Mouse (Mus musculus): Measurements from ENCODE around the gene Ywhah. TPM values are rescaled to one million over a fixed set of nuclear protein-coding genes. Genes with fewer than 3 reads are reported as not detected.
A peak's percentile ranks its signal among the peaks of the same experiment; 100 is the strongest.
"Not testable (repeated sequence)": the region's sequence is repeated elsewhere in the genome, so short reads cannot be mapped to it uniquely, and the experiment has no call there.

The Ywhah gene
- polyA plus RNA-seq, 1 experiment from 2014 or later = 397 TPM

GRCm38 (mm10) chr5:33019426-33019821 lies 808 bp downstream of the Ywhah start:
- Histone ChIP-seq H3K9me3 (replicated peaks) (no peaks in the 10 kb centered on the region), H3K4me1 (peaks cover 21% of the 10 kb centered on the region), H3K27ac (peak overlapping the region; percentile 99), H3K27me3 (ENCODE audit: low read depth, poor library complexity, severe bottlenecking) (no peaks in the 10 kb centered on the region), H3K36me3 (peaks cover 35% of the 10 kb centered on the region), H3K4me3 (peak overlapping the region; percentile 86)
- under 1% methylated on average over 12 of the region's 12 CpGs for WGBS
- DNase-seq (ENCODE audit: low spot score) = no peak

- H3K4me3 ChIP-seq = no peak overlapping the region
- H3K9me3 ChIP-seq (replicated peaks) = no peaks in the 10 kb centered on the region
- no peaks in the 10 kb centered on the region for H3K27me3 ChIP-seq (ENCODE audit: low read depth, poor library complexity, severe bottlenecking)
- peaks cover 56% of the 10 kb centered on the region for H3K36me3 ChIP-seq
- no peak for DNase-seq (ENCODE audit: low spot score)
- 93% methylated on average over 2 of the region's 2 CpGs for WGBS
- peaks cover 21% of the 10 kb centered on the region for H3K4me1 ChIP-seq
- no peak overlapping the region for H3K27ac ChIP-seq
These were observed 3.0 kb downstream of the Ywhah start for GRCm38 (mm10) chr5:33021622-33022021.

- H3K4me3 ChIP-seq = no peak overlapping the region
- H3K4me1 ChIP-seq = peaks cover 12% of the 10 kb centered on the region
- H3K36me3 ChIP-seq = peaks cover 66% of the 10 kb centered on the region
- no peak for DNase-seq (ENCODE audit: low spot score)
- no peak overlapping the region for H3K27ac ChIP-seq
- H3K9me3 ChIP-seq (replicated peaks) = no peaks in the 10 kb centered on the region
- H3K27me3 ChIP-seq (ENCODE audit: low read depth, poor library complexity, severe bottlenecking) = no peaks in the 10 kb centered on the region
- WGBS = 96% methylated on average over 4 of the region's 4 CpGs
These were observed 4.7 kb downstream of the Ywhah start for GRCm38 (mm10) chr5:33023337-33023736.

GRCm38 (mm10) chr5:33024474-33024873 lies 5.9 kb downstream of the Ywhah start:
- no peaks in the 10 kb centered on the region for H3K9me3 ChIP-seq (replicated peaks)
- H3K4me3 ChIP-seq = no peak overlapping the region
- H3K27me3 ChIP-seq (ENCODE audit: low read depth, poor library complexity, severe bottlenecking) = no peaks in the 10 kb centered on the region
- peaks cover 76% of the 10 kb centered on the region for H3K36me3 ChIP-seq
- no peak for DNase-seq (ENCODE audit: low spot score)
- peaks cover 12% of the 10 kb centered on the region for H3K4me1 ChIP-seq
- H3K27ac ChIP-seq = no peak overlapping the region
- 85% methylated on average over 5 of the region's 5 CpGs for WGBS

GRCm38 (mm10) chr5:33028656-33029055 lies 10.0 kb downstream of the Ywhah start:
- H3K27ac ChIP-seq = no peak overlapping the region
- DNase-seq (ENCODE audit: low spot score) = no peak
- no peaks in the 10 kb centered on the region for H3K9me3 ChIP-seq (replicated peaks)
- H3K4me1 ChIP-seq = 0 out of 2 replicates have a peak, but pooled peaks cover under 1% of the 10 kb centered on the region
- H3K36me3 ChIP-seq = peaks cover 49% of the 10 kb centered on the region
- WGBS = 82% methylated on average over 2 of the region's 2 CpGs
- no peaks in the 10 kb centered on the region for H3K27me3 ChIP-seq (ENCODE audit: low read depth, poor library complexity, severe bottlenecking)
- no peak overlapping the region for H3K4me3 ChIP-seq

- Histone ChIP-seq H3K9me3 (replicated peaks) (no peaks in the 10 kb centered on the region), H3K27ac (no peak overlapping the region), H3K4me1 (peaks cover 9% of the 10 kb centered on the region; the same call in 1 of the 2 replicates), H3K27me3 (ENCODE audit: low read depth, poor library complexity, severe bottlenecking) (no peaks in the 10 kb centered on the region), H3K4me3 (no peak overlapping the region), H3K36me3 (peaks cover 30% of the 10 kb centered on the region)
- WGBS = 77% methylated on average over 4 of the region's 4 CpGs
- DNase-seq (ENCODE audit: low spot score) = no peak
These were observed 12.0 kb downstream of the Ywhah start for GRCm38 (mm10) chr5:33030425-33031175.

- H3K9me3 ChIP-seq (replicated peaks) = no peaks in the 10 kb centered on the region
- H3K27me3 ChIP-seq (ENCODE audit: low read depth, poor library complexity, severe bottlenecking) = no peaks in the 10 kb centered on the region
- peaks cover 17% of the 10 kb centered on the region for H3K36me3 ChIP-seq
- H3K4me1 ChIP-seq = peaks cover 9% of the 10 kb centered on the region; the same call in 1 of the 2 replicates
- no peak overlapping the region for H3K27ac ChIP-seq
- H3K4me3 ChIP-seq = no peak overlapping the region
- WGBS = 86% methylated on average over 10 of the region's 10 CpGs
- DNase-seq (ENCODE audit: low spot score) = no peak
These were observed 13.6 kb downstream of the Ywhah start for GRCm38 (mm10) chr5:33032036-33032773.

- Histone ChIP-seq H3K27me3 (ENCODE audit: low read depth, poor library complexity, severe bottlenecking) (no peaks in the 10 kb centered on the region), H3K36me3 (peaks cover 12% of the 10 kb centered on the region), H3K27ac (no peak overlapping the region), H3K4me1 (peaks cover 9% of the 10 kb centered on the region; the same call in 1 of the 2 replicates), H3K9me3 (replicated peaks) (no peaks in the 10 kb centered on the region), H3K4me3 (no peak overlapping the region)
- DNase-seq (ENCODE audit: low spot score) = peak; percentile 92
- WGBS = 3% methylated on average over 4 of the region's 4 CpGs
These were observed 14.5 kb downstream of the Ywhah start for GRCm38 (mm10) chr5:33033121-33033520.

- H3K4me3 ChIP-seq; DNase-seq (ENCODE audit: low spot score); H3K4me1 ChIP-seq; H3K27ac ChIP-seq; H3K36me3 ChIP-seq; H3K9me3 ChIP-seq (replicated peaks); H3K27me3 ChIP-seq (ENCODE audit: low read depth, poor library complexity, severe bottlenecking): not testable (repeated sequence)
- 49% methylated on average over 8 of the region's 8 CpGs for WGBS
These were observed 15.0 kb downstream of the Ywhah start for GRCm38 (mm10) chr5:33033633-33034032.

- DNase-seq (ENCODE audit: low spot score) = peak; percentile 37
- peaks cover 9% of the 10 kb centered on the region; the same call in 1 of the 2 replicates for H3K4me1 ChIP-seq
- peaks cover 2% of the 10 kb centered on the region for H3K36me3 ChIP-seq
- no peak overlapping the region for H3K27ac ChIP-seq
- no peak overlapping the region for H3K4me3 ChIP-seq
- H3K9me3 ChIP-seq (replicated peaks) = no peaks in the 10 kb centered on the region
- 18% methylated on average over 7 of the region's 7 CpGs for WGBS
- H3K27me3 ChIP-seq (ENCODE audit: low read depth, poor library complexity, severe bottlenecking) = no peaks in the 10 kb centered on the region
These were observed 15.5 kb downstream of the Ywhah start for GRCm38 (mm10) chr5:33034100-33034499.

GRCm38 (mm10) chr5:33034916-33035315 lies 16.3 kb downstream of the Ywhah start:
- no peak overlapping the region for H3K4me3 ChIP-seq
- H3K27ac ChIP-seq = no peak overlapping the region
- 36% methylated on average over 3 of the region's 3 CpGs for WGBS
- no peaks in the 10 kb centered on the region for H3K36me3 ChIP-seq
- peaks cover 9% of the 10 kb centered on the region; the same call in 1 of the 2 replicates for H3K4me1 ChIP-seq
- H3K27me3 ChIP-seq (ENCODE audit: low read depth, poor library complexity, severe bottlenecking) = no peaks in the 10 kb centered on the region
- no peak for DNase-seq (ENCODE audit: low spot score)
- H3K9me3 ChIP-seq (replicated peaks) = no peaks in the 10 kb centered on the region

GRCm38 (mm10) chr5:33038656-33039509 lies 20.3 kb downstream of the Ywhah start:
- Histone ChIP-seq H3K4me3 (peak overlapping the region; percentile 21), H3K9me3 (replicated peaks) (no peaks in the 10 kb centered on the region), H3K27ac (no peak overlapping the region), H3K4me1 (peaks cover 6% of the 10 kb centered on the region; the same call in 1 of the 2 replicates), H3K36me3 (no peaks in the 10 kb centered on the region), H3K27me3 (ENCODE audit: low read depth, poor library complexity, severe bottlenecking) (no peaks in the 10 kb centered on the region)
- 49% methylated on average over 13 of the region's 13 CpGs for WGBS
- peak; percentile 27 for DNase-seq (ENCODE audit: low spot score)

Data from limb, embryonic 10.5 days (tissue).